Mouse (Mus musculus) embryonic fibroblast, embryonic 13.5 days (primary cell): ENCODE measurements around the gene Cass4. TPM values are rescaled to one million over a fixed set of nuclear protein-coding genes. Genes with fewer than 3 reads are reported as not detected.

ENCODE experiments used
- H3K27ac ChIP-seq: 2 replicates; pipeline ENCODE4 v1.5.1; 2012; ENCODE audit warnings: low read length, control low read depth, inconsistent platforms; ENCODE audit not compliant: insufficient read depth
- H3K4me1 ChIP-seq: 2 replicates; pipeline ENCODE4 v1.6.1; 2011; ENCODE audit warnings: low read length; ENCODE audit not compliant: control insufficient read depth, insufficient read depth
- H3K4me3 ChIP-seq: 2 replicates; pipeline ENCODE4 v1.5.1; 2011; ENCODE audit warnings: mild to moderate bottlenecking, control low read depth, low read length; ENCODE audit not compliant: insufficient read depth
- CTCF ChIP-seq: IDR thresholded peaks from 2 replicates; pipeline ENCODE4 v1.5.1; 2011; ENCODE audit warnings: mild to moderate bottlenecking, control low read depth, low read length, moderate library complexity, borderline replicate concordance; ENCODE audit not compliant: insufficient read depth
- POLR2A ChIP-seq: IDR thresholded peaks from 2 replicates; pipeline ENCODE4 v1.6.1; 2011; ENCODE audit warnings: low read depth, mild to moderate bottlenecking, control low read depth, low read length, moderate library complexity
- polyA plus RNA-seq: library from polyadenylated mRNA; stranded (reverse); fragments of >200 nt; gene quantifications from 2 replicates; pipeline ENCODE4 v1.2.4, GENCODE M21; 2011; ENCODE audit warnings: low read depth; ENCODE audit not compliant: missing spikeins, insufficient read length

Cass4 gene
- polyA plus RNA-seq, 1 experiment: 1.8 TPM

- Histone ChIP-seq H3K27ac (no peak overlapping the region), H3K4me3 (no peak overlapping the region), H3K4me1 (peaks cover 5% of the 10 kb centered on the region)
- TF ChIP-seq POLR2A (no peak), CTCF (no peak)
These were observed 43.9 kb downstream of the Cass4 start for GRCm38 (mm10) chr2:172437371-172437952.

- Histone ChIP-seq H3K27ac (peak within 1 kb of the TSS; percentile 66), H3K4me1 (peaks cover 5% of the 10 kb centered on the region), H3K4me3 (peak within 1 kb of the TSS; percentile 94)
- TF ChIP-seq POLR2A: peak; percentile 87
- TF ChIP-seq CTCF: no peak
These were observed 46.4 kb downstream of the Cass4 start, which contains the start of gene Rtf2 for GRCm38 (mm10) chr2:172439843-172440639. TSS of gene Rtf2 (plus strand) at chr2:172440556.

- H3K4me3 ChIP-seq: peak overlapping the region; percentile 94
- TF ChIP-seq POLR2A: no peak
- no peak for TF ChIP-seq CTCF
- H3K4me1 ChIP-seq: peaks cover 5% of the 10 kb centered on the region
- no peak overlapping the region for H3K27ac ChIP-seq
These were observed 47.0 kb downstream of the Cass4 start for GRCm38 (mm10) chr2:172440640-172441005.

- TF ChIP-seq CTCF (no peak), POLR2A (no peak)
- H3K4me3 ChIP-seq: peak overlapping the region; percentile 94
- H3K4me1 ChIP-seq: peaks cover 5% of the 10 kb centered on the region
- no peak overlapping the region for H3K27ac ChIP-seq
These were observed 47.6 kb downstream of the Cass4 start for GRCm38 (mm10) chr2:172441176-172441575.

GRCm38 (mm10) chr2:172445617-172446016 is 52.0 kb downstream of the Cass4 start:
- Histone ChIP-seq H3K27ac (no peak overlapping the region), H3K4me1 (peaks cover 2% of the 10 kb centered on the region), H3K4me3 (no peak overlapping the region)
- TF ChIP-seq POLR2A: no peak
- TF ChIP-seq CTCF: no peak

GRCm38 (mm10) chr2:172447317-172447716 is 53.7 kb downstream of the Cass4 start:
- H3K4me1 ChIP-seq: no peaks in the 10 kb centered on the region
- no peak overlapping the region for H3K4me3 ChIP-seq
- TF ChIP-seq CTCF: peak; percentile 61; the same call in 1 of the 2 replicates
- TF ChIP-seq POLR2A: no peak
- no peak overlapping the region for H3K27ac ChIP-seq

- TF ChIP-seq CTCF: no peak
- no peak for TF ChIP-seq POLR2A
- no peaks in the 10 kb centered on the region for H3K4me1 ChIP-seq
- no peak overlapping the region for H3K27ac ChIP-seq
- H3K4me3 ChIP-seq: no peak overlapping the region
These were observed 54.7 kb downstream of the Cass4 start for GRCm38 (mm10) chr2:172448329-172448728.

DNA sequence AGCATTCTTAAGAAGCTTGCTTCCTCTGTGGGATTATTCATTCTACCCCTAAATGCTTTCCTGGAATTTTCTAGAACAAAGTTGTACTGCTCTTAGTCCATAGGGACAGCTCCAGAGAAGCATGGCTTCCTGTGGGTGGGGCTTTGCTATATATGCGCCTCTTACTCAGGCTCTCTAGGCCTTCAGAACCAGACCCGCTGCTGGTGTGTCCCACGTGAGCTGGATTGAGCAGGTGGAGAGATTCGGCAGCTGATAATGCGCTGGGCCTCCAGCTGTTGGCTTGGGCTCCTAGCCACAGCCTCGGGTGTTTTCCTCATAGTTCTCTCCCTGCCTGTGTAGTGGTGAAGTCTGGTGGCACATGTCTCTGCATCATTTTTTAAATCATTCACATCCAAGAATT is 57.0 kb downstream of the Cass4 start:
- TF ChIP-seq POLR2A: no peak
- no peak for TF ChIP-seq CTCF
- no peak overlapping the region for H3K4me3 ChIP-seq
- no peak overlapping the region for H3K27ac ChIP-seq
- no peaks in the 10 kb centered on the region for H3K4me1 ChIP-seq

- no peak overlapping the region for H3K27ac ChIP-seq
- TF ChIP-seq CTCF (no peak), POLR2A (no peak)
- H3K4me3 ChIP-seq: no peak overlapping the region
- no peaks in the 10 kb centered on the region for H3K4me1 ChIP-seq
These were observed 58.4 kb downstream of the Cass4 start for GRCm38 (mm10) chr2:172452031-172452430.

- H3K27ac ChIP-seq: no peak overlapping the region
- no peak overlapping the region for H3K4me3 ChIP-seq
- no peaks in the 10 kb centered on the region for H3K4me1 ChIP-seq
- TF ChIP-seq POLR2A (no peak), CTCF (no peak)
These were observed 58.9 kb downstream of the Cass4 start for GRCm38 (mm10) chr2:172452458-172452857.

DNA sequence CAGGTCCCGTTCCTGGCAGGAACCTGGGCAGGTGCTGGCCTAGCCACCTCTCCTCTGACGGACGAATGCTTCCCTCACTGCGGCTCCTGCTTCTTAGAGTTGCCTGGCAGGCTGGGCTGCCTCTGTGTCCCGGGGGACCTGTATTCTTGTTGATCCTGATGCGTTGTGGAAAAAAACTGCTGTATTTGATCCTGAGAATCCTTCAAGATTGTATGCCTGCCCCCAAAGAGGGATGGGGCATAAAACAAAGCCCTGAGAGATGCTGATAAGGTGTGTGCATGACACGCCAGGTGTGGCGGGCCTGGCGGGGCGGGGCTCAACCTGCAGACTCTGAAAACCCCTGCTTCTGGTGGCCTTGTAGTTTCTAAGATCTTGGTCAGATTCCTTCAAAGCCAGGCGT is 64.9 kb downstream of the Cass4 start, which contains the start of gene Gcnt7:
TSS of gene Gcnt7 (minus strand) at position 101 of the 400 bp plus-strand sequence.
- TF ChIP-seq CTCF (no peak), POLR2A (no peak)
- H3K27ac ChIP-seq: no peak within 1 kb of the TSS
- no peak within 1 kb of the TSS for H3K4me3 ChIP-seq
- H3K4me1 ChIP-seq: no peaks in the 10 kb centered on the region
